Mouse (Mus musculus) neural tube, embryonic 15.5 days (tissue): Measurements from ENCODE around the gene Rad51b. TPM values are rescaled to one million over a fixed set of nuclear protein-coding genes. Genes with fewer than 3 reads are reported as not detected.

Experiments
- ATAC-seq: fragments of 200-750 bp; cut with Nextera tagmentation; 2 replicates; pipeline ENCODE4 v1.8.0; 2017; ENCODE audit warnings: mild to moderate bottlenecking, moderate TSS enrichment, moderate library complexity; ENCODE audit not compliant: low FRiP score
- H3K27ac ChIP-seq: fragments of 300-500 bp; sonication (generic); replicated peaks from 2 replicates; pipeline ENCODE4 v1.5.1; 2015; ENCODE audit warnings: mild to moderate bottlenecking, inconsistent platforms
- H3K27me3 ChIP-seq: fragments of 300-500 bp; sonication (generic); replicated peaks from 2 replicates; pipeline ENCODE4 v1.6.1; 2015; ENCODE audit warnings: inconsistent platforms
- H3K36me3 ChIP-seq: fragments of 300-500 bp; sonication (generic); 2 replicates; pipeline ENCODE4 v1.6.1; 2015; ENCODE audit warnings: inconsistent platforms
- H3K4me1 ChIP-seq: fragments of 300-500 bp; sonication (generic); 2 replicates; pipeline ENCODE4 v1.6.1; 2015; ENCODE audit warnings: inconsistent platforms
- H3K4me2 ChIP-seq: fragments of 300-500 bp; sonication (generic); 2 replicates; pipeline ENCODE4 v1.6.1; 2015; ENCODE audit warnings: inconsistent platforms, mild to moderate bottlenecking, moderate library complexity
- H3K4me3 ChIP-seq: fragments of 300-500 bp; sonication (generic); replicated peaks from 2 replicates; pipeline ENCODE4 v1.5.1; 2015; ENCODE audit warnings: mild to moderate bottlenecking, inconsistent platforms
- H3K9ac ChIP-seq: fragments of 300-500 bp; sonication (generic); replicated peaks from 2 replicates; pipeline ENCODE4 v1.6.1; 2015; ENCODE audit warnings: mild to moderate bottlenecking, inconsistent platforms
- H3K9me3 ChIP-seq: fragments of 300-500 bp; sonication (generic); replicated peaks from 2 replicates; pipeline ENCODE4 v1.6.1; 2016; ENCODE audit warnings: inconsistent platforms
- WGBS: fragments of 180-500 bp; shearing (Covaris S2); methylation state at CpG from one replicate; pipeline ENCODE4 v1.1.7; 2015; ENCODE audit warnings: mixed read lengths; 5-methylcytosine and 5-hydroxymethylcytosine counted together
- polyA plus RNA-seq: library from polyadenylated mRNA; unstranded; fragments of >200 nt; fragmentation: Nextera tagmentation; extraction: Ambion mirVana; gene quantifications from 2 replicates; pipeline ENCODE4 v1.2.1, GENCODE M21; 2015

Gene Rad51b
- polyA plus RNA-seq, 1 experiment from 2014 or later = 1.4 TPM

DNA sequence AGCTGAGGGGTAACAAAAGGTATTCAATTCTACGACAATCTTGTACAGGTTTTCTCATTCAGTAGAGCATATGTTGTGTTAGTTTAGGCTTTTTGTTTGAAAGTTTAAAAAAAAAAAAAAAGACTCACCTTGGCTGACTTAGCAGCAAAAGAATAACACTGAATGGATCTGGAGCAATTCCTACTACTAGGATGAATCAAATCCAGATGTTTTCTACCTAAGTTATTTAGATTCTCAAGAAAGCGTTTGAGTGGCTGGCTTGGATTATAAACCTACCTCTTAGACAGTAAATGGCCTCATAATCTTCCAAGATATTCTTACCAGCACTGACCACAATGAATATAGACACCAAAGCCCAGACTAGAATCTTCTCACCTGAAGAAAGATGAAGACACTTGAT, 300.7 kb downstream of the Rad51b start:
- H3K9ac ChIP-seq = no peak overlapping the region
- H3K36me3 ChIP-seq = no peaks in the 10 kb centered on the region
- no peak overlapping the region for H3K27ac ChIP-seq
- no peaks in the 10 kb centered on the region for H3K4me1 ChIP-seq
- WGBS = 90% methylated on average over 2 of the region's 2 CpGs
- H3K27me3 ChIP-seq = no peaks in the 10 kb centered on the region
- no peak overlapping the region for H3K4me3 ChIP-seq
- no peaks in the 10 kb centered on the region for H3K9me3 ChIP-seq
- ATAC-seq = no peak
- no peak overlapping the region for H3K4me2 ChIP-seq

GRCm38 (mm10) chr12:79598496-79598895, 301.4 kb downstream of the Rad51b start:
- Histone ChIP-seq H3K4me1 (no peaks in the 10 kb centered on the region), H3K27me3 (no peaks in the 10 kb centered on the region), H3K9me3 (no peaks in the 10 kb centered on the region), H3K36me3 (no peaks in the 10 kb centered on the region), H3K4me2 (no peak overlapping the region), H3K27ac (no peak overlapping the region), H3K4me3 (no peak overlapping the region), H3K9ac (no peak overlapping the region)
- 56% methylated on average over 4 of the region's 4 CpGs for WGBS
- ATAC-seq = no peak

GRCm38 (mm10) chr12:79598901-79599300, 301.8 kb downstream of the Rad51b start:
- H3K36me3 ChIP-seq = no peaks in the 10 kb centered on the region
- H3K4me3 ChIP-seq = no peak overlapping the region
- H3K4me2 ChIP-seq = no peak overlapping the region
- 26% methylated on average over 2 of the region's 2 CpGs for WGBS
- no peak overlapping the region for H3K9ac ChIP-seq
- H3K27me3 ChIP-seq = no peaks in the 10 kb centered on the region
- no peaks in the 10 kb centered on the region for H3K4me1 ChIP-seq
- no peak for ATAC-seq
- H3K9me3 ChIP-seq = no peaks in the 10 kb centered on the region
- H3K27ac ChIP-seq = no peak overlapping the region

DNA sequence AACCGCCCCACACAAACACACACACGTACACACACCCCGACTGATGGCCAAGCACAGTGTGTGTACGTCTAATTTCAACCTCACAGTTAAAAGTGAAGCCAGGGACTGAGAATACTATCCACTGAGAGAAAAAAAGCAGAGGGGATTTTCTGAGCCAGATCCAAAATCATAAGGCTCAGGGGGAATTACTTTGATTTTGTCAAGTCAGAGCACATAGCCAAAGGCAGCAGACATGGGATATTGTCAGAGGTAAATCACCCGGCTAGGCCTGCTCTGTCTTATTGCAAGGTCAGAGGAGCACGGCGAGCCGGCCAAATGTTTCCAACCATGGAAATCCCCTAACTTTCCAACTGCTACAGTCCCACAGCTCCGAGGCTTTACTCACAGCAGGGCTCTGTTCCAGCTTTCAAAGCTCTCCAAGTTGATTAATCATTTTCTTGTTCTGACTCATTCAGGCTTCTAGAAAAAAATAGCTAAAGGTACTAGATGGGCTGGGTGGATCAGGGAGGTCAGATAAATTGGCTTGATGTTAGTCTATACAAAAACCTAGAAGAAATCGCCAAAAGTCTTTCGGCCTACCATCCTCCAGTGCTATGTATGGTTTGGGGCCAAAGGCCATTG, 303.2 kb downstream of the Rad51b start:
- Histone ChIP-seq H3K36me3 (no peaks in the 10 kb centered on the region), H3K9ac (no peak overlapping the region), H3K9me3 (no peaks in the 10 kb centered on the region), H3K27me3 (no peaks in the 10 kb centered on the region), H3K4me3 (no peak overlapping the region), H3K27ac (no peak overlapping the region), H3K4me1 (no peaks in the 10 kb centered on the region), H3K4me2 (no peak overlapping the region)
- WGBS = 37% methylated on average over 11 of the region's 11 CpGs
- ATAC-seq = no peak

DNA sequence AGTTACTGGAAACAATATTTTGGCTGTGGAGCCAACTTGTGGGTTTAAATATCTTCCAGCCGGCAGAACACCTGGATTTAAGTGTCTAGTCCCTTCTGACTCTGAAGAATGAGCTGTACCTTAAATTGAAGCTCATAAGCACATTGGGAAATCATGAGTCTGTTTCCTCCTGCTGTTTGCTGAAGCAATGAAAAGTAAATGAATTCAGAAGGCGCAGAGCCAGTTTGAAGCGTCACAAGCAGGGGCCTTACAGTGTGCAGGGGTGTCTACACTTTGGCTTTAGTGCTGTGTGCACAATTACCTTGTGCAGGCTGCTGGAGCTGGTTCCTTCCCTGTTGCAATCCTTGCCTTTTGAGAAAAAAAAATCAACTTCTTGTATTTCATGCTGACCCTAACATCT, 305.6 kb downstream of the Rad51b start:
- 61% methylated on average over 3 of the region's 3 CpGs for WGBS
- H3K27me3 ChIP-seq = no peaks in the 10 kb centered on the region
- no peaks in the 10 kb centered on the region for H3K4me1 ChIP-seq
- H3K4me2 ChIP-seq = no peak overlapping the region
- no peaks in the 10 kb centered on the region for H3K36me3 ChIP-seq
- H3K4me3 ChIP-seq = no peak overlapping the region
- no peak for ATAC-seq
- no peak overlapping the region for H3K27ac ChIP-seq
- H3K9ac ChIP-seq = no peak overlapping the region
- no peaks in the 10 kb centered on the region for H3K9me3 ChIP-seq

DNA sequence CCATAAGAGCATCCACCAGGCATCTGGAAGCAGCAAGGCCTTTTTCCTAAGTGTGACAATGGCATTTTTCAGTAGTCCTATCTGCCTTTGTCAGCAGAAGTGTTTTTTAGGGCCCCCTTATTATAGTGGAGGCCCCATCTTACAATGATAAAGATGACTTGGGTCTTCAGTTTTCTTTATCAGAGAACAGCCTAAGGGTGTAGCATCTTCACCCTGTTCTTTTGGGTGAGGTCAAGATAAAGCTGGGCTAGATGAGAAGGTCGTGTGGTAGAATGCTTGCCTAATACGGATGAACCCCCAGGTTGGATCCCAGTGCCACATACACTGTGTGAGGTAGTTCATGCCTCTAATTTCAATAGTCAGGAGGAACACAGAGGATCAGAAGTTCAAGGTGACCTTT, 307.8 kb downstream of the Rad51b start:
- no peaks in the 10 kb centered on the region for H3K36me3 ChIP-seq
- no peak overlapping the region for H3K27ac ChIP-seq
- WGBS = 96% methylated on average over 2 of the region's 2 CpGs
- H3K4me1 ChIP-seq = peaks cover 8% of the 10 kb centered on the region; the same call in 1 of the 2 replicates
- no peak overlapping the region for H3K4me3 ChIP-seq
- ATAC-seq = no peak
- H3K27me3 ChIP-seq = no peaks in the 10 kb centered on the region
- no peak overlapping the region for H3K4me2 ChIP-seq
- no peaks in the 10 kb centered on the region for H3K9me3 ChIP-seq
- no peak overlapping the region for H3K9ac ChIP-seq

GRCm38 (mm10) chr12:79606197-79606631, 309.1 kb downstream of the Rad51b start:
- H3K27ac ChIP-seq = no peak overlapping the region
- WGBS = 94% methylated on average over 11 of the region's 11 CpGs
- H3K4me3 ChIP-seq = no peak overlapping the region
- H3K27me3 ChIP-seq = no peaks in the 10 kb centered on the region
- no peaks in the 10 kb centered on the region for H3K36me3 ChIP-seq
- no peaks in the 10 kb centered on the region for H3K9me3 ChIP-seq
- no peak for ATAC-seq
- no peak overlapping the region for H3K4me2 ChIP-seq
- no peak overlapping the region for H3K9ac ChIP-seq
- peaks cover 13% of the 10 kb centered on the region; the same call in 1 of the 2 replicates for H3K4me1 ChIP-seq

DNA sequence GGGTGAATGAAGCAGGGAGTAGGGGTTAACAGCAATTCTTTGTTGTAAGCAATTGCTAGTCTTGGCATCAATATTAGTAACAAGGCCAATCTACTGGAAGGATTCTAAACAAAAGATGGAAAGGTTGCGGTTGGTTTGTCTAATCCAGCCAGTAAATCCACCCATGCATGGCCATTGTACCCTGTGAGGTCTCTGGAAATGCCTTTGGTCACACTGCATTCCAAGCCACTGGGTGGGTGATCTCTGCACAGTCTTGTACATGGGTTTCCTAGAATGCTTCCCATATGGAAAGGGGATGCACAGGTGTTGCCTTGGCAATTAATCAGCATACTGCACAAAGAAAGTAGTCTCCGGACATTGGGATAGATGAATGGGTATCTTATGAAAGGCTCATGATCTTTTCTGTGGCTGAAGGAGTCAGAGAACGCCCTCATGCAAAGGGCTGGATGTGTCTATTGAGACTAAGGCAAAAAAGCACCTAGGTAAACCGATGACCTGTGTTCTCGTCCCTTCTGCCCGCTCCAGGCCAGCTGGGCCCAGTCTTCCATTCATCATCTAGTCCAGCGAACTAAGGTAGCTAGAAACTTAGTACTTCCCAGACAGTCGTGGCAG, 312.4 kb downstream of the Rad51b start:
- WGBS = 34% methylated on average over 8 of the region's 8 CpGs
- H3K4me2 ChIP-seq = no peak overlapping the region
- H3K27ac ChIP-seq = no peak overlapping the region
- H3K36me3 ChIP-seq = no peaks in the 10 kb centered on the region
- ATAC-seq = no peak
- no peak overlapping the region for H3K9ac ChIP-seq
- H3K27me3 ChIP-seq = no peaks in the 10 kb centered on the region
- H3K9me3 ChIP-seq = no peaks in the 10 kb centered on the region
- H3K4me3 ChIP-seq = no peak overlapping the region
- peaks cover 22% of the 10 kb centered on the region for H3K4me1 ChIP-seq

DNA sequence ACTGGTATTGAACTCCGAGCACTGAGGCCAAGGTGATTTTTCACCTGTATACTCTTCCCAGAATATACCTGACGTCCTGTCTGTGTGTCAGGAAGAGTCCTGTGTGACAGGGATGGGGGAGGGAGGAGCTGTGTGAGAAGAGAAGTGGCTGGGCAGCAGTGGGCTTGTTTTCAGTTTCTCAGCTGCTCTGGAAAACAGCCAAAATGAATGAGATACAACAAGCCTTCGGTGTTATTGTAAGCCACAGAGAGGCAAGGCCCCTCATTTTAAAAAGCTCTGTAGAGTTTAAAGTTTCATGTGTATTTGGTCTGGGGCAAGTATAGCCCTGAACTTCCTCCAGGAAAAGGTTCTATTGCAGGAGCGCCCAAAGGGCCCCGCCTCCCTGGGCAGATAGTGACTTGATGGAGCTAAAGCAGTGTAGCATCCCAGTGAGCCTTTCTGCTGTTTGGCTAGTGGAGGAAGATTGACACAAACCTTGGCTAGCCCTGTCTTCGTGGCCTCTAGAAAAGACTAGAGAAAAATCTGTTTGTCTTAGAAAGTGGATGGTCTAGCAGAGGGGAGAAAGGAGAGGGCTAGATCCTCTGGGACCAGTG, 313.5 kb downstream of the Rad51b start:
- Histone ChIP-seq H3K4me3 (no peak overlapping the region), H3K36me3 (no peaks in the 10 kb centered on the region), H3K27me3 (no peaks in the 10 kb centered on the region), H3K4me1 (peaks cover 22% of the 10 kb centered on the region), H3K27ac (no peak overlapping the region), H3K9ac (no peak overlapping the region), H3K4me2 (no peak overlapping the region), H3K9me3 (no peaks in the 10 kb centered on the region)
- 65% methylated on average over 6 of the region's 6 CpGs for WGBS
- ATAC-seq = no peak

GRCm38 (mm10) chr12:79611665-79612064, 314.6 kb downstream of the Rad51b start:
- Histone ChIP-seq H3K27ac (no peak overlapping the region), H3K27me3 (no peaks in the 10 kb centered on the region), H3K4me1 (peaks cover 22% of the 10 kb centered on the region), H3K9me3 (no peaks in the 10 kb centered on the region), H3K9ac (no peak overlapping the region), H3K36me3 (no peaks in the 10 kb centered on the region), H3K4me3 (no peak overlapping the region), H3K4me2 (no peak overlapping the region)
- 87% methylated on average over 2 of the region's 2 CpGs for WGBS
- no peak for ATAC-seq

GRCm38 (mm10) chr12:79612334-79613060, 315.4 kb downstream of the Rad51b start:
- H3K27me3 ChIP-seq = no peaks in the 10 kb centered on the region
- H3K4me2 ChIP-seq = no peak overlapping the region
- no peaks in the 10 kb centered on the region for H3K36me3 ChIP-seq
- peak overlapping the region; percentile 67 for H3K27ac ChIP-seq
- no peak overlapping the region for H3K9ac ChIP-seq
- WGBS = 49% methylated on average over 14 of the region's 14 CpGs
- ATAC-seq = peak; percentile 92
- H3K4me1 ChIP-seq = peaks cover 22% of the 10 kb centered on the region
- H3K9me3 ChIP-seq = no peaks in the 10 kb centered on the region
- H3K4me3 ChIP-seq = no peak overlapping the region
